Mouse (Mus musculus): ENCODE results near the gene Hsd11b1. TPM values are rescaled to one million over a fixed set of nuclear protein-coding genes. Genes with fewer than 3 reads are reported as not detected.
"Not testable (repeated sequence)": the region's sequence is repeated elsewhere in the genome, so short reads cannot be mapped to it uniquely, and the experiment has no call there.

Hsd11b1 gene
- total RNA-seq, 2 experiments from 2014 or later: 17.4 to 18.1 TPM

DNA sequence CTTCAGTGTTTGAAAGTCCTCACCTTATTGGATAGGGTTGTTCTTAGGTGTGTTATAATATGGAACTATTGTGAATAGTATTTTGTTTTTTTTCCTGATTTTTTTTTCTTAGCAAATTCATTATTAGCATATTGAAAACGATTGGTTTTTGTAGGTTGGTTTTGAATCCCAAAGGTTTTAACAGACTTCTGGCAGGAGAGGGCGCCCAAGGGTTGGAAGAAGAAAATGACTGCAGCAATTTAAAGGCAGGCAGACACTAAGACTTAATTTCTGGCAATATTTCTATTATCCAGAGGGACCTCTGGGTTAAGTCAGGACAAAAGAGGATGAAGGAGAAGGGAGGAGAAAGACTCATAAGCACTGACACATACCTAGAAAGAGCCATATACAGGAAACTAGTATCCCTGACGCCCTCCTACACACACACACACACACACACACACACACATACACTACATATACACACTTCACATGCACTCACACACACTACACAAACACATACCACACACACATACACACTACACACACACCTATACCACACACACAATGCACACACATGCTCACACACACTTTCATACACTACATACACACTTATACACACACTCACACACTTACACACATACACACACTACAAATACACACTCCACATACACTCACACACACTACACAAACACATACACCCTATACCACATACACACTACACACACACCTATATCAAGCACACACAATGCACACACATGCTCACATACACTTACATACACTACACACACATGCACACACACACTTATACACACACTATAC lies 8.2 kb downstream of the Hsd11b1 start:
- DNase-seq (ENCODE audit: extremely low spot score in 1 of 2, low spot score in 2 of 2): peak; percentile 73 to 79
- H3K27ac ChIP-seq: no peak overlapping the region
- no peak overlapping the region for H3K4me3 ChIP-seq
- TF ChIP-seq CTCF (IDR thresholded peaks at IDR 0.05): peak; percentile 76
- intact Hi-C loops (cut with DNase I): loop anchor here (1.0 to 2.0 kb wide), 2 partner anchors 68 to 127 kb away; no protein-coding TSS in a partner anchor

DNA sequence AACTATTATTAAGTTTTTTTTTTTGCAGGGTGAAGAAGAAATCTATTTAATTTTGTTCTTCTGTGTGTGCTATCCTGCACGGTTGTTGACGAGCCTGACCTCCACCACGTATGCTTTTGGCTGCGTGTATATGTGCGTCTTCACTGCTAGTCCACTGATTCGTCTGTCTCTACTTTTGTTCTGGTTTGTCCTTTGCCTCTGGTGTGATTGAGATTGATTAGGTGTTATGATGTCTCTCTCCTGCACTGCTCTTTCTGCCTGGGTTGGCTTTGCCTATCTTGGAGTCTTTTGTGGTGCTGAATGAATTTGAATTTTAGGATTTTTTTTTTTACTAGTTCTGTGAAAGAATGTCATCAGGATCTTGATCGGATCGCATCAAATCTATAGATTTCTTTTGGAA lies 8.8 kb downstream of the Hsd11b1 start:
- intact Hi-C loops (cut with DNase I): loop anchor here (1.0 to 2.0 kb wide), 2 partner anchors 68 to 128 kb away; no protein-coding TSS in a partner anchor
- H3K27ac ChIP-seq: no peak overlapping the region
- no peak for TF ChIP-seq CTCF (IDR thresholded peaks at IDR 0.05)
- DNase-seq (ENCODE audit: extremely low spot score in 1 of 2, low spot score in 2 of 2): no peak
- H3K4me3 ChIP-seq: no peak overlapping the region

DNA sequence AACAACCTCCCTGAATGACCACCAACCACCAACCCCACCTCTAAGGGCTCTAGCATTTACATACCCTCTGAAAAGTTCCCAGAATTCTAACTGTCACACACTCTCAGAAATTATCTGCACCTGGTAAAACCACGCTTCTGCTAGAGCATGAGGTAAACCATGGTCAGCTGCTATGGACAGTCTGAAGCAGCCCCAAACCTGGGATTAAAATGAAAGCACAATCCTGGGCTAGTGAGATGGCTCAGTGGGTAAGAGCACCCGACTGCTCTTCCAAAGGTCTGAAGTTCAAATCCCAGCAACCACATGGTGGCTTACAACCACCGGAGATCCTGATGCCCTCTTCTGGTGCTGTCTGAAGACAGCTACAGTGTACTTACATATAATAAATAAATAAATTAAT lies 10.0 kb downstream of the Hsd11b1 start:
- H3K4me3 ChIP-seq; DNase-seq (ENCODE audit: extremely low spot score in 1 of 2, low spot score in 2 of 2); H3K27ac ChIP-seq: not testable (repeated sequence)
- intact Hi-C loops (cut with DNase I): loop anchor here (2.0 kb wide), 1 partner anchor 129 kb away; no protein-coding TSS in a partner anchor

DNA sequence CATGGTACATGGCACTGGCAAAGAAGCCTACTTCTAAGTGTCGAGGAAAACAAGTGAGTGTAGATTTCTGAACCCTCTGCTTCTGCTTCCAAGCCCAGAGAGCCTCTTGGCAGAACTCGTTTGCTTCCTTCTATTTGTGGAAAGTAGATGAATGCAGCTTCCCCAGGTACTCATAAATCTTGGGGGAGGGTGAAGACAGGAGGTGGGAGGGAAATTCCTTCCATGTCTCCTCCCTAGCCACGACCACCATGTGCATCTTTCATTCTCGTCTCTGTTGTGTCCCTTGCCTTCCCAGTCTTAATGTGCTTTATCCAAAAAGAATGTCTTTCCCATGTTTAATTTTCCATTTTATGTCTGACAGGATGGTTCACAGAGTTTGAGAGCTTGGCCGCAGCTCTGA lies 11.3 kb downstream of the Hsd11b1 start:
- Histone ChIP-seq H3K4me3 (no peak overlapping the region), H3K27ac (no peak overlapping the region)
- no peak for DNase-seq (ENCODE audit: extremely low spot score in 1 of 2, low spot score in 2 of 2)
- TF ChIP-seq CTCF (IDR thresholded peaks at IDR 0.05): no peak
- intact Hi-C loops (cut with DNase I): no loop called here

DNA sequence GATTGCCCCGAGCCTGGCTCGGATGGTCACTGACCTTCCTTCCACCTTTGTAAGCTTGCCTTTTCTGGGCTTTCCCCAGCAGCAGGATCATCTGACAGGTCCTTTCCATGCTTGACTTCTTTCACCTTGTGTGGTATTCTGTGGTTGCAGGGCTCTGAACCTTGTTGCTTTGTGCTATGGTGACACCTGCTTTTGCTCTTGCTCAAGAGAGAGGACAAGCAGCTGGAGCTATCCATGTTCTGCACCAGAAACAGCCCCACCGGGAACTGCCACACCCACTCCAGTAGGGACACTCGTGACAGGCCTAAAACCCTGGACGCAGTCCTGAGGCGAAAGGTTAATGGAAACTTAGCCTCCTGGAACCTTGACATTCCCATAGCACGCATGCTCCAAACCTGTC lies 12.5 kb downstream of the Hsd11b1 start:
- TF ChIP-seq CTCF (IDR thresholded peaks at IDR 0.05): no peak
- intact Hi-C loops (cut with DNase I): loop anchor here (2.0 kb wide), 1 partner anchor 43 kb away; no protein-coding TSS in a partner anchor
- DNase-seq (ENCODE audit: extremely low spot score in 1 of 2, low spot score in 2 of 2): no peak
- Histone ChIP-seq H3K27ac (no peak overlapping the region), H3K4me3 (no peak overlapping the region)

DNA sequence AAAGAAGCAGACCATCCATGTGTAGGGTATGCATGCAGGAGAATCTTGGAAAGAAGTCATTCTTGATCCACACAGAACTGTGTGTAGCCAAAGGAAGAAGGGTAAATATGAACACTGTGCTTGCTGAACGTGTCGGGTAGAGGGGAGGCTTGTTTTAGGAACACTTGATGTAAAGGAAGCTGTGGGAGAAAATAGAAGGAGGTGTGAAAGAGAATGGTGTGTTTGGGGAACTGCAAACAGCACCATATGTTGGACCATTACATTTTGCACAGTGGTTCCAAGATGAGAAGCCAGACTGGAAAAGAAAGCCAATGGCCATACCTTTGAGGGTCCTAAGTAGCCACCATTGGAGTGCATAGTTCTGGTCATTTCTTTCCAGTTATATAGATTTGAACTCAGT lies 13.8 kb downstream of the Hsd11b1 start:
- intact Hi-C loops (cut with DNase I): loop anchor here (2.0 kb wide), 1 partner anchor 41 kb away; no protein-coding TSS in a partner anchor
- DNase-seq (ENCODE audit: extremely low spot score in 1 of 2, low spot score in 2 of 2): no peak
- no peak overlapping the region for H3K4me3 ChIP-seq

DNA sequence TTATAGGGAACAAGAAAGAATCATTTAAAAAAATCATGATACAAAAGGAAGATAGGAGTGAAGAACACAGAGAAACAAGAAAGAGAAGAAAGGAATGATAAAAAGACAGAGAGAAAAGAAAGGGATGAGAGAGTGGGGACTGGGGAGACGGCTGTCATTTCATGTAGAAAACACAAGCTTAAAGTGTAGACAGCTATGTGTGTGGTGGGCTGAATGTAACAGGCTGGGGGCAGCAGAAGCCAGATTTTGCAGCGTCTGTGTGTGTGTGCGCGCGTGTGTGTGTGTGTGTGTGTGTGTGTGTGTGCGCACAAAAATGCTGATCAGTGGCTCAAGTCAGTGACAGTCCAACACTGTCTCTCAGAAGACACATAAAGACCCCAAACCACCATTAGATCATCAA lies 19.6 kb downstream of the Hsd11b1 start:
- Histone ChIP-seq H3K4me3 (no peak overlapping the region), H3K27ac (no peak overlapping the region)
- TF ChIP-seq CTCF (IDR thresholded peaks at IDR 0.05): no peak
- intact Hi-C loops (cut with DNase I): loop anchor here (2.0 kb wide), 1 partner anchor 343 kb away; no protein-coding TSS in a partner anchor
- DNase-seq (ENCODE audit: extremely low spot score in 1 of 2, low spot score in 2 of 2): no peak

More for the DNA sequence above, 13.8 kb downstream of the Hsd11b1 start:
- TF ChIP-seq CTCF (IDR thresholded peaks at IDR 0.05): no peak
- no peak overlapping the region for H3K27ac ChIP-seq

DNA sequence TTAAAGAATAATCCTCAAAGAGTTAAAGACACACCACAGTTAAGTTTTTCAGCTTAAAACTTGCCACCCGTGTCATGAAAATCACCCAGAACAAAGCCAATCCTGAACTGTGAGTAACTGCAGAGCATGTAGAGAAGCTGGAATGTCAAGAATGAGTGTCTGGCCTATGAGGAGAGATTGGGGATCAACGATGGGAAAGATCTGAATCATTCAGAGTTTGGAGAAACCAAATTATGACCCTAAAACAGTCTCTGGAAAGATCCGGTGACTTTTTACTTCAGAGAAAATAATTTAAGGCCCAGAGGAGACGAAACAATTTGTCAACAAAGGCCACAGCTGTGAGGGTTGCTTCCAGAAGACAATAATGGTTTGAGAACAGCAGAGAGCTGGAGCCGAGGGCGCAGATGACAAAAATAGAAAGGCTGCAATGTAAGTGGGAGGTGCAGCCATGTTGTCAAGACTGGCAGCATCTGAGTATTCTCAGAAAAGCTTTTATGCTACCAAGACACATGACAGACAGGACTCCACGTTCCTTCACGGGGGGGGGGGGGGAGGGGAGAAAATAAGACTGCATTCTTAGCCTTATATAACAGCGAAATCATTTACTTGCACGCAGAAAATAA lies 20.2 kb downstream of the Hsd11b1 start:
- Histone ChIP-seq H3K4me3 (no peak overlapping the region), H3K27ac (no peak overlapping the region)
- intact Hi-C loops (cut with DNase I): loop anchor here (2.0 kb wide), 1 partner anchor 343 kb away; no protein-coding TSS in a partner anchor
- no peak for TF ChIP-seq CTCF (IDR thresholded peaks at IDR 0.05)
- DNase-seq (ENCODE audit: extremely low spot score in 1 of 2, low spot score in 2 of 2): no peak

DNA sequence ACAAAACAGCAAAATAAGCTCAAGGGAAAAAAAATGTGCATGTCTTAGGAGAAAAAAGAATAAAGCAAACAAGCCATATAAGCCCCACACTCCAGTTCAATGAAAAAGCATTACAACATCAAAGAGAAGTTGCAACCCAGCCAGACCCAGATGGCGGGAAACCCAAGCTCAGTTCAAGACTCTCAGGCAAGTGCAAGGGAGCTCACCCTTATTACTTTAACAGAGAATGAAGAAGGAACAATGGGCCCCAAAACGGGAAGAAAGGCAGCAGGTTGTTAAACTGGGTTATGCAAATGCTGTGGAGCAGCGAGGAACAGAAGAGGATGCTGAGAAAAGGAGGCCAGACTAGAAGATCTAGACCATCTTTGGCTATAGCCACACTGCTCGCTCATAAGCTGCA lies 21.0 kb downstream of the Hsd11b1 start:
- no peak for TF ChIP-seq CTCF (IDR thresholded peaks at IDR 0.05)
- intact Hi-C loops (cut with DNase I): no loop called here
- H3K27ac ChIP-seq: 0 out of 2 replicates have a peak overlapping the region, but pooled peaks have one; percentile 11
- no peak for DNase-seq (ENCODE audit: extremely low spot score in 1 of 2, low spot score in 2 of 2)
- no peak overlapping the region for H3K4me3 ChIP-seq

DNA sequence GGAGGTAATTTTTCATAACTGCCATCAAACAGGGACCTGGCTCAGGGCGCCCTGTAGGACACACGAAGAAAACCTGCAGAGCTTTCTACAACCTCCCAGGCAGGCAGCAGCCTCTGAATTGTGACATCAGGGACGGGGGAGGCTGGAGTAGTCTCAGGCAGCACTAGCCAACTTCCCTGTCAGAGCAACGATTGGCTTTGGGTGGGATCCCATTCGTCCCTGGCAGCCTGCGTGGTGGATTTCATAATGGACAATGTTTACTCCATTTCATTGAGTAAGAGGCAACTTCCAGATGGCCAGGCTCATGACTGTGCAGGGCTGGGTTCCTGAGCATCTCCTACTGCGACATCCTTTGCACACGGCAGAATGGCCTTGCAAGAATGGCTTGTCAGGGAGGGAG lies 21.6 kb downstream of the Hsd11b1 start:
- H3K4me3 ChIP-seq: no peak overlapping the region
- intact Hi-C loops (cut with DNase I): no loop called here
- TF ChIP-seq CTCF (IDR thresholded peaks at IDR 0.05): no peak; the same call in 1 of the 2 replicates
- no peak overlapping the region for H3K27ac ChIP-seq
- DNase-seq (ENCODE audit: extremely low spot score in 1 of 2, low spot score in 2 of 2): peak; percentile 70 to 82

DNA sequence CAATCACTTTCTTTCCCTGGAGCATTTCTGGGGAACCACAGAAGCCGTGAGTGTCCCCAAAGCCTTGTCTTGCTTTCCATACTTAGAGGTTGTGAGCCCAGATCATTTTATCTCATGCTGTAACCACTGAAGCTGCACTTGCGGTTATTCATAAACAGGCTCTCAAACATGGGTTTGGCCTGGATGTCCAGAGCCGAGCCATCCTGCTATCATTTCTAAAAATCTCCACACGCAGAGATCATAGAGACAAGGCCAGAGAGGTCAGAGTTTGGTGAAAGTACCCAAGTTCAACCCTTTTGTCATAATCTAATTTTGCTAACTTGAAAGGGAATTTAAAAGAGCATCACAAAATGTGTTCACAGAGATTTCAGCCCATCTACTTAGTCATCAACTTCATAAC lies 22.4 kb downstream of the Hsd11b1 start:
- intact Hi-C loops (cut with DNase I): no loop called here
- no peak overlapping the region for H3K4me3 ChIP-seq
- DNase-seq (ENCODE audit: extremely low spot score in 1 of 2, low spot score in 2 of 2): no peak
- H3K27ac ChIP-seq: no peak overlapping the region
- TF ChIP-seq CTCF (IDR thresholded peaks at IDR 0.05): no peak

DNA sequence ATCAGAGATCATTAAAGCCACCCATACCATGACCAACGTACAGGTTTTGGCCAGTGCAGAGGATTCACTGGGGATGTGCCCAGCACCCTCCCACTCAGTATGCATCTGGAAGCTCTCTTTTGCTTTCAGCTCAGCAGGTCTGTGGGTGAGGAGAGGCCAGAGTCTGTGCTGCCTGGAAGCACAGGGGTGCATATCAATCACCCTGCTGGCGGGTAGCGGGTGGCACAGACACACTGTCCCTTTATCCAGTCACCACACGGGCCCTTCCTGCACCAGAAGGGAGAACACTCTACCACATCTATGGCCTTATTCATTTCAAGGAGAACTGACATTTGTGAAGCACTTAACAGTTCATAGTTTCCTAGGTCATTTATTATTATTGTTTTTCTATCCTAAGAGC lies 25.4 kb downstream of the Hsd11b1 start:
- peak in 1 of 2 experiments; percentile 29 for DNase-seq (ENCODE audit: extremely low spot score in 1 of 2, low spot score in 2 of 2)
- Histone ChIP-seq H3K27ac (no peak overlapping the region; the same call in 1 of the 2 replicates), H3K4me3 (no peak overlapping the region)
- intact Hi-C loops (cut with DNase I): no loop called here
- TF ChIP-seq CTCF (IDR thresholded peaks at IDR 0.05): peak; percentile 5
